Mouse (Mus musculus) liver, postnatal 0 days (tissue): ENCODE measurements at regions not wholly inside any gene's neighbourhood (a gene's known extent, or its start where the extent isn't known, plus 50 kb on each side); places are given as distances from the start of the nearest gene placed in this dataset.

Source experiments
- CTCF ChIP-seq: sonication (generic); IDR thresholded peaks from 2 replicates; pipeline ENCODE4 v1.5.1; 2016; ENCODE audit warnings: antibody characterized with exemption, low read depth
- EP300 ChIP-seq: IDR thresholded peaks from 2 replicates; pipeline ENCODE4 v1.6.1; 2016; ENCODE audit warnings: antibody characterized with exemption, low read depth, mild to moderate bottlenecking

DNA sequence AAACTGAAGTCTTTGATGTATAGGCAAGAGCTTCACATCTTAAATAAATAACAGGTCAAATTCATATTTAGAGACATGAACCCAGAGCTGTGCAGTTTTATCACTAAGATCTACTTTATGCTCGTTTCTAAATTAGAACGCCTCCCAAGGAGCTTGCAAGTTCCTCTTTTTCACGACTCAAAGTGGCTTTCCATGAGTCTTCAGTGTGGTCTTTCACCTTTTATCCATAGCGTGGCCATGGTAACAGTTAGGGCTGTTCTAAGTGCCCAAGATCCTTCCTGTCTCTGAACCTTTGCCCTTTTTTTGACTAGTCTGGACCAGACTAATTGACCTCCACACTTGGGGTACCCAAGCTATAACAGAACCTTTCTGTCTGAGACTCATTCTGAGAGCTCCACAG is 290.5 kb downstream of the Insc start:
- TF ChIP-seq CTCF (no peak), EP300 (no peak)
